Mouse (Mus musculus): Measurements from ENCODE around the gene Btbd9.

Gene Btbd9

GRCm38 (mm10) chr17:30244651-30245307 lies 331.5 kb downstream of the Btbd9 start:
- no peak for DNase-seq (ENCODE audit: low spot score)

GRCm38 (mm10) chr17:30243540-30243939 lies 332.7 kb downstream of the Btbd9 start:
- DNase-seq (ENCODE audit: low spot score) = no peak

- no peak for DNase-seq (ENCODE audit: low spot score)
These were observed 333.6 kb downstream of the Btbd9 start for GRCm38 (mm10) chr17:30242647-30243046.

- DNase-seq (ENCODE audit: low spot score) = no peak
These were observed 334.5 kb downstream of the Btbd9 start for GRCm38 (mm10) chr17:30241720-30242322.

GRCm38 (mm10) chr17:30241061-30241460 lies 335.2 kb downstream of the Btbd9 start:
- DNase-seq (ENCODE audit: low spot score) = no peak

GRCm38 (mm10) chr17:30240659-30241058 lies 335.6 kb downstream of the Btbd9 start:
- no peak for DNase-seq (ENCODE audit: low spot score)

- DNase-seq (ENCODE audit: low spot score) = no peak
These were observed 336.8 kb downstream of the Btbd9 start for GRCm38 (mm10) chr17:30239458-30239857.

GRCm38 (mm10) chr17:30237600-30237999 lies 338.7 kb downstream of the Btbd9 start:
- DNase-seq (ENCODE audit: low spot score) = no peak

- DNase-seq (ENCODE audit: low spot score) = no peak
These were observed 339.7 kb downstream of the Btbd9 start for GRCm38 (mm10) chr17:30236611-30237010.

- no peak for DNase-seq (ENCODE audit: low spot score)
These were observed 340.9 kb downstream of the Btbd9 start for GRCm38 (mm10) chr17:30235380-30235779.

- DNase-seq (ENCODE audit: low spot score) = no peak
These were observed 343.6 kb downstream of the Btbd9 start for GRCm38 (mm10) chr17:30232698-30233097.

GRCm38 (mm10) chr17:30231483-30231882 lies 344.8 kb downstream of the Btbd9 start:
- no peak for DNase-seq (ENCODE audit: low spot score)

GRCm38 (mm10) chr17:30230428-30230827 lies 345.9 kb downstream of the Btbd9 start:
- DNase-seq (ENCODE audit: low spot score) = no peak

GRCm38 (mm10) chr17:30228439-30229215 lies 347.7 kb downstream of the Btbd9 start:
- DNase-seq (ENCODE audit: low spot score) = no peak

- DNase-seq (ENCODE audit: low spot score) = no peak
These were observed 351.1 kb downstream of the Btbd9 start for GRCm38 (mm10) chr17:30225030-30225740.

GRCm38 (mm10) chr17:30222837-30223236 lies 353.5 kb downstream of the Btbd9 start:
- no peak for DNase-seq (ENCODE audit: low spot score)

GRCm38 (mm10) chr17:30222361-30222760 lies 353.9 kb downstream of the Btbd9 start:
- no peak for DNase-seq (ENCODE audit: low spot score)

- DNase-seq (ENCODE audit: low spot score) = no peak
These were observed 354.6 kb downstream of the Btbd9 start for GRCm38 (mm10) chr17:30221677-30222076.

GRCm38 (mm10) chr17:30215741-30216140 lies 360.5 kb downstream of the Btbd9 start:
- no peak for DNase-seq (ENCODE audit: low spot score)

GRCm38 (mm10) chr17:30214393-30214792 lies 361.9 kb downstream of the Btbd9 start:
- no peak for DNase-seq (ENCODE audit: low spot score)

GRCm38 (mm10) chr17:30213371-30213770 lies 362.9 kb downstream of the Btbd9 start:
- no peak for DNase-seq (ENCODE audit: low spot score)

- DNase-seq (ENCODE audit: low spot score) = no peak
These were observed 363.6 kb downstream of the Btbd9 start for GRCm38 (mm10) chr17:30212647-30213046.
